8 mouse cellular contexts compared by ENCODE assay signal in the genomic region with DNA sequence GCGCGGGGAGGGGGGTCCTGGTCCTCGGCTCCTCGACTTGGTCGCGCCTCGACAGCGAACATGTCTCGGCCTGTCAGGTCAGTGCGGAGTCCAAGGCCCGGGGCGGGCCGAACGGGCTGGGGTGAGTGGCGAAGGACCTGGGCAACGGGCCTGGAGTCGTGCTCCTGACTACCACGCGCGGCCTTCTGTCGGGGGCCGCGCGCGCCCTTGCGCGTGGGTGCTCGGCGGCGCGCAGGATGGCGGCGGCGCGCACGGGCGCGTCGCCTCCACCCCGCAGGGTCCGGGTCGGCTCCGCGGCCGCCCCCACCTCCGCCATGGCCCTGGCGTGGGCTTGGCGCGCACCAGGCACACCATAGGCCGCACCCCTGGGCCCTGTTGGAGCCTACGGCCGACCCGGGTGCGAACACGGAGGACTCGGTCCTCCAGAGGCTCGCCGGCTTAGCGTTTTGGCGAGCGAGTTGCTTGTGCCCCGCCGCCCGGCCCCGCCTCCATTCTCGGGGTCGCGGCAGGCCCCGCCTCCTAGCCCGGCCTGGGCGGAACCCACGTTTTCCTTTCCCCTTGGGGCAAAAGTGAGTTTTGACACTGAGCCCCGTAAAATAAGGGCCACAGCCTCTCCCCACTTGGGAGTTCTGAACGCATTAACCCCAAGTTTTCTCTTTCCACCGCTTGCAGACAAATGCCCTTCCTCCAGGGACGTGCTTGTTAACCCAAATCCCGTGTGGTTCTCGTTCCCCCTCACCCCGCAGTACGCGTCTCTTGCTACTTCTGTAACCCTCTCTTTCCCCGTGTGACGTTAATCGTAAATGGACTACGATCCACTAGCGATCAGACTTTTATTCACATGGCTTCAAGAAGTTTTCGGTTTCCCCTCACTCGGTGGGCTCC. TPM values are rescaled to one million over a fixed set of nuclear protein-coding genes. Genes with fewer than 3 reads are reported as not detected.
A peak's percentile ranks its signal among the peaks of the same experiment; 100 is the strongest.
DNase-seq lines count a peak whose midpoint lies in the region; ATAC-seq and TF ChIP-seq lines count a peak whose summit lies in the region.

No protein-coding gene starts in this region.

- peak; percentile 52 to 65 for DNase-seq in left cerebral cortex, adult 18-20 months (ENCODE audit: low spot score in 2 of 2)
- DNase-seq in left cerebral cortex, adult 11 months (ENCODE audit: low spot score), result no peak
- peak; percentile 83 for DNase-seq in embryonic facial prominence, embryonic 11.5 days (ENCODE audit: low spot score)
- peak; percentile 98 for DNase-seq in heart, adult 11 months
- peak; percentile 78 for DNase-seq in kidney, adult 11 months
- peak; percentile 86 for DNase-seq in limb, embryonic 11.5 days (ENCODE audit: low spot score)

- peak overlapping the region; percentile 74 for H3K4me2 ChIP-seq in embryonic facial prominence, embryonic 11.5 days (ENCODE audit: low read depth, low read length)
- peak overlapping the region; percentile 79 for H3K4me2 ChIP-seq in limb, embryonic 11.5 days (ENCODE audit: low read depth, severe bottlenecking)
- peak overlapping the region; percentile 77 for H3K4me2 ChIP-seq in midbrain, embryonic 13.5 days (replicated peaks)

- ATAC-seq in embryonic facial prominence, embryonic 11.5 days (replicated peaks; ENCODE audit: insufficient number of reproducible peaks, low FRiP score, low TSS enrichment, low read depth), result peak; percentile 86
- peak; percentile 84 for ATAC-seq in limb, embryonic 11.5 days (ENCODE audit: insufficient number of reproducible peaks, low FRiP score, low TSS enrichment, low read depth)
- ATAC-seq in midbrain, embryonic 13.5 days, result peak; percentile 93

- H3K9ac ChIP-seq in embryonic facial prominence, embryonic 11.5 days (replicated peaks; ENCODE audit: low read length), result peak overlapping the region; percentile 97
- H3K9ac ChIP-seq in limb, embryonic 11.5 days (ENCODE audit: low read length), result peak overlapping the region; percentile 99
- H3K9ac ChIP-seq in midbrain, embryonic 13.5 days (replicated peaks), result peak overlapping the region; percentile 97

- TF ChIP-seq CTCF in small intestine, adult 2 months (IDR thresholded peaks at IDR 0.05; ENCODE audit: extremely low read depth, insufficient read length, insufficient replicate concordance, low read depth, low read length), result no peak

- peak overlapping the region; percentile 95 for H3K27ac ChIP-seq in embryonic facial prominence, embryonic 11.5 days (replicated peaks; ENCODE audit: low read depth, low read length)
- H3K27ac ChIP-seq in limb, embryonic 11.5 days (replicated peaks; ENCODE audit: low read depth, low read length), result peak overlapping the region; percentile 97
- peak overlapping the region; percentile 98 for H3K27ac ChIP-seq in midbrain, embryonic 13.5 days
- H3K27ac ChIP-seq in small intestine, adult 2 months (ENCODE audit: insufficient read depth, low read depth, low read length), result peak overlapping the region; percentile 84

- H3K27me3 ChIP-seq in embryonic facial prominence, embryonic 11.5 days (ENCODE audit: control insufficient read depth, insufficient read depth, low read length), result no peaks in the 10 kb centered on the region
- H3K27me3 ChIP-seq in limb, embryonic 11.5 days (ENCODE audit: control insufficient read depth, insufficient read depth, low read length), result no peaks in the 10 kb centered on the region
- peaks cover 23% of the 10 kb centered on the region for H3K27me3 ChIP-seq in midbrain, embryonic 13.5 days
- H3K27me3 ChIP-seq in small intestine, adult 2 months (ENCODE audit: control insufficient read depth, insufficient read depth, low read length), result no peaks in the 10 kb centered on the region

- H3K4me3 ChIP-seq in embryonic facial prominence, embryonic 11.5 days (ENCODE audit: low read depth, low read length), result peak overlapping the region; percentile 90
- peak overlapping the region; percentile 96 for H3K4me3 ChIP-seq in limb, embryonic 11.5 days (ENCODE audit: low read depth, low read length)
- H3K4me3 ChIP-seq in midbrain, embryonic 13.5 days (replicated peaks), result peak overlapping the region; percentile 94
- H3K4me3 ChIP-seq in small intestine, adult 2 months (ENCODE audit: low read depth, low read length), result peak overlapping the region; percentile 96

- no peaks in the 10 kb centered on the region for H3K9me3 ChIP-seq in embryonic facial prominence, embryonic 11.5 days (replicated peaks; ENCODE audit: control insufficient read depth, low read length)
- H3K9me3 ChIP-seq in limb, embryonic 11.5 days (ENCODE audit: control insufficient read depth, low read length), result no peaks in the 10 kb centered on the region
- H3K9me3 ChIP-seq in midbrain, embryonic 13.5 days, result no peaks in the 10 kb centered on the region

- under 1% methylated on average over 68 of the region's 88 CpGs for WGBS in embryonic facial prominence, embryonic 11.5 days
- under 1% methylated on average over 62 of the region's 88 CpGs for WGBS in limb, embryonic 11.5 days
- WGBS in midbrain, embryonic 13.5 days, result under 1% methylated on average over 74 of the region's 88 CpGs
- under 1% methylated on average over 88 of the region's 88 CpGs for WGBS in small intestine, adult 2 months

- TF ChIP-seq POLR2A in small intestine, adult 2 months (IDR thresholded peaks at IDR 0.05; ENCODE audit: low read depth, low read length), result no peak

- no peaks in the 10 kb centered on the region for H3K4me1 ChIP-seq in embryonic facial prominence, embryonic 11.5 days (ENCODE audit: control insufficient read depth, insufficient read depth, low read length)
- H3K4me1 ChIP-seq in limb, embryonic 11.5 days (ENCODE audit: control insufficient read depth, insufficient read depth, low read length), result peaks cover 4% of the 10 kb centered on the region; the same call in 1 of the 2 replicates
- peaks cover 24% of the 10 kb centered on the region for H3K4me1 ChIP-seq in midbrain, embryonic 13.5 days (replicated peaks)
- no peaks in the 10 kb centered on the region for H3K4me1 ChIP-seq in small intestine, adult 2 months (ENCODE audit: control insufficient read depth, insufficient read depth, insufficient read length, low read length)

- H3K36me3 ChIP-seq in embryonic facial prominence, embryonic 11.5 days (replicated peaks; ENCODE audit: control insufficient read depth, insufficient read depth, low read depth, low read length), result no peaks in the 10 kb centered on the region
- H3K36me3 ChIP-seq in limb, embryonic 11.5 days (ENCODE audit: control insufficient read depth, insufficient read depth, low read length), result 0 out of 2 replicates have a peak, but pooled peaks cover 2% of the 10 kb centered on the region
- H3K36me3 ChIP-seq in midbrain, embryonic 13.5 days, result no peaks in the 10 kb centered on the region
- no peaks in the 10 kb centered on the region for H3K36me3 ChIP-seq in small intestine, adult 2 months (ENCODE audit: control insufficient read depth, insufficient read depth, low read length)

RNA-seq across cellular contexts. Expression of a gene that starts 0.6 kb away (rescaled TPM):
- total RNA-seq in left cerebral cortex, adult 18-20 months (2021), result 100 to 1,000 TPM; 148 to 157 TPM
- polyA plus RNA-seq in embryonic facial prominence, embryonic 11.5 days (2014; fragmentation: Nextera tagmentation; extraction: Ambion mirVana), result 62.6 and 67.1 TPM in 2 replicates
- polyA plus RNA-seq in limb, embryonic 11.5 days (2014; fragmentation: Nextera tagmentation; extraction: Ambion mirVana), result 63.3 and 63.4 TPM in 2 replicates
- polyA plus RNA-seq in midbrain, embryonic 13.5 days (2015; fragmentation: Nextera tagmentation; extraction: Ambion mirVana), result 60.4 and 69.2 TPM in 2 replicates
- polyA plus RNA-seq in small intestine, adult 2 months (2012; rRNA removed), result 0.53 and 1.5 TPM in 2 replicates

RNA-seq across cellular contexts. Expression of a gene that starts 43.9 kb away (rescaled TPM):
- 1 to 10 TPM; 5.0 to 7.5 TPM for total RNA-seq in left cerebral cortex, adult 18-20 months (2021)
- 15.2 and 19.0 TPM in 2 replicates for polyA plus RNA-seq in embryonic facial prominence, embryonic 11.5 days (2014; fragmentation: Nextera tagmentation; extraction: Ambion mirVana)
- polyA plus RNA-seq in limb, embryonic 11.5 days (2014; fragmentation: Nextera tagmentation; extraction: Ambion mirVana), result 8.5 and 10.7 TPM in 2 replicates
- polyA plus RNA-seq in midbrain, embryonic 13.5 days (2015; fragmentation: Nextera tagmentation; extraction: Ambion mirVana), result 7.7 and 7.8 TPM in 2 replicates
- polyA plus RNA-seq in small intestine, adult 2 months (2012; rRNA removed), result 10.3 and 12.4 TPM in 2 replicates

RNA-seq across cellular contexts. Expression of a gene that starts 51.9 kb away (rescaled TPM):
- total RNA-seq in left cerebral cortex, adult 18-20 months (2021), result under 1 TPM; 0.59 to 0.81 TPM
- 3.8 and 4.6 TPM in 2 replicates for polyA plus RNA-seq in embryonic facial prominence, embryonic 11.5 days (2014; fragmentation: Nextera tagmentation; extraction: Ambion mirVana)
- 1.7 and 2.3 TPM in 2 replicates for polyA plus RNA-seq in limb, embryonic 11.5 days (2014; fragmentation: Nextera tagmentation; extraction: Ambion mirVana)
- 9.5 and 12.9 TPM in 2 replicates for polyA plus RNA-seq in midbrain, embryonic 13.5 days (2015; fragmentation: Nextera tagmentation; extraction: Ambion mirVana)
- polyA plus RNA-seq in small intestine, adult 2 months (2012; rRNA removed), result 2.1 and 10.7 TPM in 2 replicates

Comparison
In these comparisons a context has a peak if more than half of its experiments do, and no peak if none do; other contexts are left out.
1. RNA of a gene that starts 0.6 kb away (polyA plus RNA-seq): 62.6 to 67.1 TPM in embryonic facial prominence, embryonic 11.5 days, 63.3 to 63.4 TPM in limb, embryonic 11.5 days and 60.4 to 69.2 TPM in midbrain, embryonic 13.5 days; 0.53 to 1.5 TPM in small intestine, adult 2 months; every median in the first group is over 10 times any median in the second.
2. Peak in every context shown above with its lines, with median percentiles within 50 percentile points of each other: ATAC-seq, H3K27ac ChIP-seq, H3K4me2 ChIP-seq, H3K4me3 ChIP-seq and H3K9ac ChIP-seq.